Mouse (Mus musculus) spleen, postnatal 14 days (tissue): ENCODE data around the gene Ston2.
"Not testable (repeated sequence)": the region's sequence is repeated elsewhere in the genome, so short reads cannot be mapped to it uniquely, and the experiment has no call there.

Source experiments
- DNase-seq, 2 experiments: peaks; one replicate each; pipeline ENCODE4 v3.0.0; 2021 to 2022; ENCODE audit warnings: low spot score in 2 of 2

Gene Ston2

GRCm38 (mm10) chr12:91751893-91752597, 36.1 kb downstream of the Ston2 start:
- no peak for DNase-seq

DNA sequence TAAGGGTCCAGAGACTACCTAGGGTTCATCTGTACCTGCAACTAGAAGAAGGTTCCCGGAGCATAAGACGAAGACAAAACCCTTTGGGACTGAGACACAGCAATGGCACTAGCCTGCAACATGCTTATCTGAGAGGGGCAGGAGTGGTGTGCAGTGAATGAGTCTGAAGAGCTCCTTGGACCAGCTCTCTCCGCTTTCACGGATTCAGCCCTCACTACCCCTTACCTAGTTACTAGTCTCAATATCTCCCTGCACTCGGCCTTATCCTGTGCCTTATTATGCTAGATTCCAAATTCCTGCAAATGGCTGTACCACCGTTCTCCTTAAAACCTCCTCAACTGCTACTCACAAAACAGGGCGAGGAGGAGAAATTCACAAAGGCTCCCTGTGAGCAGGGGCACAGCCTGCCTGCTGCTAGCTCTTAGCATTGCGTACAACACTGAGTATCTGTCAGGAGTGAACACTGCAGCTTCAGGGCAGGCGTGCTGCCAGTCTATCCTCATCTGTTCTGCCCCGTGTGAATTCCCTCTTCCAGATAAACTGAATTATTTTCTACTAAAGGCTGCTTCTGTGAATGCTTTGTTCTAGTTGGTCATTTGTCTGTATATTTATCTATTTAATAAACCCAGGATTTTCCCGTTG, 38.5 kb downstream of the Ston2 start:
- DNase-seq: no peak

DNA sequence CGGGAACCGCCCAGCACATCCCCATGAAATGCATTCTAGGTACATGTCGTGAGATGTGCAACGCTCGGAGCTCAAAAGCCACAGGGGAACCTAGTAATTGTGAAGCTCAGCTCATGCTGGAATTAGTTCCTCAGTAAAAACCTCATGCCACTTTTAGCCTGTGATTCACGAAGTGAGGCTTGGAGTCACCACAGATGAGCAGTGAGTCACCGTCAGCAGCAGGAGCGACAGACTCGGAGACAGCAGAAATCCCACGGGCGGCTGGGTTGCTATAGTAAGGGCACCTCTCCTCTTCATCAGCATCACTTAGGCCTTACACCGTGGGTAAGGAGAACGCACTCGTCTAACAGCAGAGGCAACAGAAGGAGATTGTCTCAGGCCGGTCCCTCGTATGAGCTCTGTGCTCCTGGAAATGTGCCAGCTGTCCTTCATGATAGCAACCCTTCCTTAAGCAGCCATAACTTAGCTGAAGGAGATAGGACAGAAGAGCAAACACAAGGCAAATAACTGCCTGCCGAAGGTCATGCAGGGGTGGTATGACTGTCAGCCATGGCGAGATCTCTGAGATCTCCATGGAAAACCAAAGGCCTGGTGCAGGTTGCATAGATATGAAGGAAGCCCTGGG, 39.8 kb downstream of the Ston2 start:
- no peak for DNase-seq

DNA sequence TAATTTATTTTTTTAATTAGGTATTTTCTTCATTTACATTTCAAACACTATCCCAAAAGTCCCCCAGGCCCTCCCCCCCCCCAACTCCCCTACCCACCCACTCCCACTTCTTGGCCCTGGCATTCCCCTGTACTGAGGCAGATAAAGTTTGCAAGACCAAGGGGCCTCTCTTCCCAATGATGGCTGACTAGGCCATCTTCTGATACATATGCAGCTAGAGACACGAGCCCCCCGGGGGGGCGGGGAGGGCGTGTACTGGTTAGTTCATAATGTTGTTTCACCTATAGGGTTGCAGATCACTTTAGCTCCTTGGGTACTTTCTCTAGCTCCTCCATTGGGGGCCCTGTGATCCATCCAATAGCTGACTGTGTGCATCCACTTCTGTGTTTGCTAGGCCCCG, 41.3 kb downstream of the Ston2 start:
- not testable (repeated sequence) for DNase-seq

DNA sequence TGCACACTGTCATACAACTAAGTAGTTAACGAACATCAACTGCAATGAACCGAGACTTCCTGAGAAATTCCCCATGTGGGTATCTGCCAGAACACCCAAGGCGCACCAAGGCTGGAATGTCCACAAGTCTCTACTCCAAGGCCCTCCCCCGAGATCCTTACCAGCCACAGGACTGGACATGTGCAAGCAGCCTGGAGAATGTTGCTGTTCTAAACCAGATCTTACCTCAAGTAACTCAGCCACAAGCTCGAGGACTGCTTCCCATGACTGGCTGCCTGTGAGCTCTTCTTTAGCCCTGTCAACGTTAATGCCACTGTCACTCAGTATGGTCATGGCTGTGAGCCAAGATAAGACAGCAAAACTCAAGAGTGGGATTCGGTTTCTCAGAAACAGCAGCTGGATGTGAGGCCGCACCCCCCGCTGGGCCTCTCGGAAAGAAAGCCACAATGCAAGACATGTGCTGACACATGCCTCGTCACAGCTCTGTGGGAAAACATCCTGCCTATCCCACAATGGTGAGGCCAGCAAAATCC, 42.4 kb downstream of the Ston2 start:
- no peak for DNase-seq

- no peak for DNase-seq
Observed at GRCm38 (mm10) chr12:91744091-91744490, 44.1 kb downstream of the Ston2 start.

GRCm38 (mm10) chr12:91742916-91743315, 45.3 kb downstream of the Ston2 start:
- no peak for DNase-seq

- no peak for DNase-seq
Observed at GRCm38 (mm10) chr12:91738381-91738780, 49.8 kb downstream of the Ston2 start.

- DNase-seq: no peak
Observed at GRCm38 (mm10) chr12:91736221-91736980, 51.8 kb downstream of the Ston2 start.

DNA sequence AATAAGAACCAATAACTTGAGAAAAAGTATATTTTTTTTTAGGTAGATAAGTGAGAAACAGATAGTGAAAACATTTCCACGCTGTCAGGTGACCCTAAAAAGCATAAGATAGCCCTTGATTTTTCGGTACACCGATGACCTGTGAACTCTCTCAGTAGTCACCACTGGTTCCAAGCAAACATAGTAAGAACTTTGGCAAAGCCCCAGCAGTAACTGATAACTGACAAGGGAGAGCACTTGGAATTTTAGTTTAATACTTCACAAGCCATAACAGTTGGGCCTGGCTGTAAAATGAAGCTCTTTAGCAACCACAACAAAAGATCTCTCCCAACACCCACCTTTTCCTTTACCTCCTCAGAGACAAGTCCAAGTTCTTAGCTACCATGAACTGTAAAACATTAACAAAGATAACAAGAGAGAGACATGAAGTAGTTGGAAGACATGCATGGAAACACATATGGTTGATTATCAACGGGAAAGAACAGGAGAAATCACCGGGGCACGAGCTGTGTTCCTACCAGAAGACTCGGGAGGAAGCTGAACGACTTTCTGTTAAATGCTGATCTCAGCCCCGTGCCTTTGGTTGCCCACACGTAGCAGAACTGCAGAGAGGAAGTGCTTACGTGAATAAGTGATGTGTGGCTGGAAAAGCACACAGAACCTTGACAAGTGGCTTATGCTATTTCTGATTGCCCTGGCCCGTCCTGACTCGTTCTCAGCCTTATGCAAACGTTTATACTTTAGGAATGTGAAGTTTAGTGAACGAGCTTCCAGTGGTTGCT, 53.8 kb downstream of the Ston2 start:
- no peak for DNase-seq

- DNase-seq: no peak
Observed at GRCm38 (mm10) chr12:91732729-91733448, 55.3 kb downstream of the Ston2 start.

GRCm38 (mm10) chr12:91726202-91726601, 62.0 kb downstream of the Ston2 start:
- DNase-seq: no peak

DNA sequence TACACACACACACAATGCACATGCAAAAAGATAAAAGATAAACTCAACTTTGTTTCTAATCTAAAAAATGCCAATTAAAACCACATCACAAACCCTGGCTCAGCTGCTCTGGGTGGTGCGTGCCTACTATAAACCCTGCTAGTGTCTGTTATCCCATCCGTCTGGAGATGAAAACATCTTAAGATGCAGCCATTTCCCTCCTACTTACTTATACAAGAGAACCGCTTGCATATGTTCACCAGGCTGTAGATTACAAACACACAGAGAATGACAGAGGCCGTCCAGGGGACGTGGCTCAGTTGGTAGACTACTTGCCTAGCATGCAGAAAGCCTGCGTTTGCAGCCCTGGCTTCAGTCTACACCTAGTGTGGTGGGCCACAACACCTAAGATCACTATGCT, 64.3 kb downstream of the Ston2 start:
- DNase-seq: no peak

- no peak for DNase-seq
Observed at GRCm38 (mm10) chr12:91719134-91719533, 69.1 kb downstream of the Ston2 start.

- DNase-seq: no peak
Observed at GRCm38 (mm10) chr12:91715686-91716085, 72.5 kb downstream of the Ston2 start.

- DNase-seq: no peak
Observed at GRCm38 (mm10) chr12:91713358-91713757, 74.8 kb downstream of the Ston2 start.

- no peak for DNase-seq
Observed at GRCm38 (mm10) chr12:91711655-91712054, 76.5 kb downstream of the Ston2 start.

- no peak for DNase-seq
Observed at GRCm38 (mm10) chr12:91710876-91711275, 77.3 kb downstream of the Ston2 start.

- DNase-seq: no peak
Observed at GRCm38 (mm10) chr12:91709634-91710033, 78.6 kb downstream of the Ston2 start.

DNA sequence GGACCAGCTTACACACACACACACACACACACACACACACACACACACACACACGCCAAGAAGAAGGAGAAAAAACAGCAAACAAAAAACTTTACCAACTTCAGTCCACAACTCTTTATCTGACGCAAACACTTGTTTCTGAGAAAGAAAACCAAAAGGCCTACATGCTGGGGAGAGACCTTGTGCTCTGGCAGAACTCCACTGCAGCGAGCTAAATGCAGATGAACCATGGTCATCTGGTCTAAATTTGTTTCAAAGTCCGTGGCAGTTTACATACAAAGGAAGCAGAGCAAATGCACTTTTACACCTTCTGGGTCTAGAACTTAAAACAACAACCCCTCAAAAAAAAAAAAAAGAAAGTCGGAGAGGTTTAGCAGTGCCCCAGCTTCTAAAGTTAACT, 79.0 kb downstream of the Ston2 start:
- DNase-seq: no peak

GRCm38 (mm10) chr12:91707807-91708206, 80.4 kb downstream of the Ston2 start:
- DNase-seq: no peak
